Mouse (Mus musculus) yolk sac, embryonic 10.5 days (tissue): ENCODE measurements around the gene Nat10.

ENCODE experiments used
- DNase-seq: peaks from one replicate; pipeline ENCODE4 v3.0.0-alpha.2; 2017; ENCODE audit warnings: low spot score

Nat10 gene

GRCm38 (mm10) chr2:103760906-103761716 is at the start of gene Nat10:
Nat10 (minus strand) TSS chr2:103761270.
- DNase-seq, result peak; percentile 98

- DNase-seq, result peak; percentile 73
These were observed 49.3 kb upstream of the Nat10 start for GRCm38 (mm10) chr2:103810412-103810811.

- no peak for DNase-seq
These were observed 47.4 kb upstream of the Nat10 start for GRCm38 (mm10) chr2:103808466-103808865.

GRCm38 (mm10) chr2:103803770-103804530 is 42.9 kb upstream of the Nat10 start:
- peak; percentile 26 for DNase-seq

GRCm38 (mm10) chr2:103802422-103802821 is 41.4 kb upstream of the Nat10 start:
- DNase-seq, result no peak

- DNase-seq, result peak; percentile 98
These were observed 36.5 kb upstream of the Nat10 start, which contains the start of gene Caprin1 for GRCm38 (mm10) chr2:103797491-103798009. Caprin1 (minus strand) TSS chr2:103797649.

GRCm38 (mm10) chr2:103796861-103797466 is 35.9 kb upstream of the Nat10 start:
- DNase-seq, result peak; percentile 94

- peak; percentile 77 for DNase-seq
These were observed 35.3 kb upstream of the Nat10 start for GRCm38 (mm10) chr2:103796211-103796860.

GRCm38 (mm10) chr2:103795843-103796210 is 34.8 kb upstream of the Nat10 start:
- DNase-seq, result peak; percentile 84

- no peak for DNase-seq
These were observed 30.9 kb upstream of the Nat10 start for GRCm38 (mm10) chr2:103792009-103792408.

- no peak for DNase-seq
These were observed 24.7 kb upstream of the Nat10 start for GRCm38 (mm10) chr2:103785735-103786134.

GRCm38 (mm10) chr2:103784621-103785020 is 23.6 kb upstream of the Nat10 start:
- DNase-seq, result no peak

GRCm38 (mm10) chr2:103762492-103762891 is 1.4 kb upstream of the Nat10 start:
- no peak for DNase-seq

GRCm38 (mm10) chr2:103761993-103762392 is 923 bp upstream of the Nat10 start:
- no peak for DNase-seq

- DNase-seq, result no peak
These were observed 649 bp downstream of the Nat10 start for GRCm38 (mm10) chr2:103760421-103760820.

GRCm38 (mm10) chr2:103755458-103756085 is 5.5 kb downstream of the Nat10 start:
- DNase-seq, result no peak

- no peak for DNase-seq
These were observed 6.5 kb downstream of the Nat10 start for GRCm38 (mm10) chr2:103754614-103755013.

- DNase-seq, result no peak
These were observed 9.3 kb downstream of the Nat10 start for GRCm38 (mm10) chr2:103751771-103752170.

GRCm38 (mm10) chr2:103749091-103749490 is 12.0 kb downstream of the Nat10 start:
- no peak for DNase-seq

- DNase-seq, result no peak
These were observed 13.2 kb downstream of the Nat10 start for GRCm38 (mm10) chr2:103747891-103748290.

GRCm38 (mm10) chr2:103746761-103747160 is 14.3 kb downstream of the Nat10 start:
- no peak for DNase-seq
